Mouse (Mus musculus) left cerebral cortex, postnatal 14 days (tissue): Measurements from ENCODE around the gene Tmigd3. TPM values are rescaled to one million over a fixed set of nuclear protein-coding genes. Genes with fewer than 3 reads are reported as not detected.

Experiments
- DNase-seq, 2 experiments: peaks; one replicate each; pipeline ENCODE4 v3.0.0; 2021 to 2022; ENCODE audit warnings: low spot score in 2 of 2, mixed read lengths in 1 of 2
- intact Hi-C: fragments of 180-260 bp; cut with DNase I; formaldehyde crosslinking; loops from one replicate; pipeline ENCODE4 v1.15.1; 2025
- long read RNA-seq, 2 experiments: library from polyadenylated mRNA; stranded (forward); transcript quantifications; one replicate each; pipeline ENCODE4 v2.0.0; 2021
- total RNA-seq, 2 experiments: library from RNA; stranded (reverse); gene quantifications; 2 replicates each; pipeline ENCODE4 v1.2.3; 2021

Tmigd3 gene
- total RNA-seq, result under 1 TPM in 1 of 2 experiments, not detected in 1; 0.35 TPM
- long read RNA-seq, experiment 1, result 0 reads
- long read RNA-seq, experiment 2, partial matches to known transcripts, result 1 of 1 reads
- long read RNA-seq, experiment 2, other reads (novel, unspliced or antisense), result 0 of 1 reads

DNA sequence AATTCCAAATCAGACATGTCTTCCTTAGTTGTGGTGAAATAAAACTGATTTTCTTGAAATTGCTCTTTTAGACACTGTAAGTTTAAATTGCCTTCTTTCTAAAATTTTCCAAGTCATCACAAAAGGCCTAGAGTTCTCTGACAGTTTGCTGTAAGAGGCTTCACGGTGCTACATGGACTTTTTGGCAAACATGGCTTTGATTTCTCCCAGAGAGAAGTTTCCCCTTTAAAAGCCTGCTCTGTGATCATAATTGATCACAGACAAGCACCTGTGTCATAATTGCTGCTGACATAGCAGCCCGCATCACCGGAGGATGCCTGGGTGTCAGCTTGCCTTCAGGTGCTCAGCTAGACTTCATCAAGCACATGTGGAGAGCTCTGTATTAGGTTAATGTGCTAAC is at the start of gene Tmigd3, which contains the start of gene Adora3:
TSS of gene Tmigd3 (plus strand) at position 346 of the 400 bp plus-strand sequence.
TSS of gene Adora3 (plus strand) at position 301 of the 400 bp plus-strand sequence.
- no peak for DNase-seq
- intact Hi-C loops, result no loop called here

DNA sequence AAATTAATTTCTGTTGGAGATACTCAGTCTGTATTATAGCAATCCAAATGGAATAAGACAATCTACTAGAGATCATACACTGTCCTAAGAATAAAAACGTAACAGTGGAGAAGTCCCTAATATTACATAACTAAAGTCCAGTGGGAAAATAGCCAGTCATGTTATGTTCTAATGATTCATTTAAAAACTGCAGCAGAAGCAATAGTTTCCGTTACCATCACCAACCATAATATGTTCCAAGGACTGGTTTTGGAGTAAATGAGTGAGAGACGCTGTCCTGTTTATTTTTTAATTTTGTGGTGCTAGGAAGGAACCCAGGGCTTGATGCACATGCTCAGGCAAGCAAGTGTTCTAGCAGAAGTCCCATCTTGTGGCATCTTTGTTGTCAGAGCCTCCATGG is 49.2 kb upstream of the Tmigd3 start:
- no peak for DNase-seq
- intact Hi-C loops, result no loop called here

DNA sequence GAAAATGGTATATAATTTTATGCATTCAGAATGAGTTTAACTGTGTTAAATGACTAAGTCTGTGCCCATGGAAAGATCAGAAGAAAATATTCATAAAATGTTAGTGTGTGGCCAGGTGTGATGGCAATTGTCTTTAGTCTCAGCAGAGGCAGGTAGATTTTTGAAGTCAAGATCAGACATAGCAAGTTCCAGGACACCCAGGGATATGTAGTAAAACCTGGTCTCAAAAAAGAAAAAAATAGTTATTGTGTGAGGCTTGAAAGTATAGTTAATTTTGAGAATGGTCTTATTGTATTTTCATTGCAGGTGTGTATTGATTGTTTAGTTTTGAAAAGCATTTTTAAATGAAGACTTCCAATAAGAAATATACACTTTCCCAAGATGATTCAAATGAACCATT is 47.1 kb upstream of the Tmigd3 start:
- intact Hi-C loops, result no loop called here
- DNase-seq, result no peak

DNA sequence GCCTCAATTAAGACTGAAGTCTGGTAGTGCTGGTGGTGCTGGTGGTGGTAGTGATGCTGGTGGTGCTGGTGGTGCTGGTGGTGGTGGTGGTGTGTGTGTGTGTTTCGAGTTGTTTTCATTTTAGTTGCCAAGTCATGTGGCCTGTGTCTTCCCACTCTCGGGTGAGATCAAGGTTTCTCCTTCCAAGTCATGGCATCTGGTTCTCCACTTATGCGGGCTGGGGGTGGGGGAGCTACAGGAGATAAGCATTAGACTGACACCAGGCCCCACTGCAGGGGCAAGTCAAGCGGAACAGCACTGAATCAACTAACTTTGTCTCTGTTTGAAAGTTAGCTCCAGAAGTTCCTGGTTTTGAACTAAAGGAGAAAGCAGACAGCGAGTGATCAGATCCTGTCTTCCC is 46.6 kb upstream of the Tmigd3 start:
- intact Hi-C loops, result no loop called here

DNA sequence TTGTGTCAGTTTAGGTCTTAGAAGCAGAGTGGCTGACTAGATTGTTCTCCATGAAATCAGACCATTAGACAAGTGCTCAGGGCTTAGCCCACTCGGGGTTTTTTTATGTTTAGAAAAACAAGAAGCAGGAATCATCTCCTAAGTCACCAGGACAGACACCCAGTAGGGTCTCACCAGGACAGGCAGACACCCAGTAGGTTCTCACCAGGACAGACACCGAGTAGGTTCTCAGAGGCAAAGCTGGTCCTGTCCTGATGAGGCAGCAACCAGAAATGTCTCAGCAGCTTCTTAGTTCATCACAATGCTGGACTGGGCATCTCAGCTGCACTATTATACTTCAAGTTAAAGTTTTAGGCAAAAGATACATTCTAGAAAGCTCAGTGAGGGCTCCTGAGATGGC is 46.0 kb upstream of the Tmigd3 start:
- intact Hi-C loops, result no loop called here
- no peak for DNase-seq

More for the DNA sequence above, 46.6 kb upstream of the Tmigd3 start:
- no peak for DNase-seq

DNA sequence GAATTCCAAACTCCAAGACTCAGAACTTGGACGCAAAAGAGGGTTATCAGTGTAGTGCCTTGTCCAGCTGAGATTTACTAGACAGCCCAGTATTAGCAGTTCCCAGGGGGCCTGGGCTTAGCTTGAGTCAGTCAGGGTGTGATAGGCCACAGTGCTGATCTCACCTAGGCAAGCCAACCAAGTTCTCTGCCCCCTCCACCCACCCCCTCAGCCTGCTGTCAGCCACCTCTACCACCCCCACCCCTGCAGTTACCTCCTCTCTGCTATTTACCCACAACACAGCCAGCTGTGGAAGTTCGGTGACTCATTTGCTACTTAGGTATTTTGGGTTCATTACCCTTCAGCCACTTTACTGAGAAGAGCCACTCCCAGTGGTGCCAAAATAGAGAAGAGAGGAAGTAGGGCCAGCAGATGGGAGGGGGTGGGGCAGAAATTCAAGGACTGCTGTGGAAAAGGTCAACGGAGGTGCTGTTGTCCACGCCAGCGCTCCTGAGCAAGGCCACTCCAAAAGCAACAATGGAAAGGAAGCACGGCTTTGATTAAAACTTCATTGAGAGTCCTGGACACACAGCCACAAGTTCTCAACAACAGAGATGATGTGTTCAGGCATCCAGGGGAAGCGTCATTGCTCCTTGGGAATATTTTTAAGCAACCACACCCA is 45.1 kb upstream of the Tmigd3 start:
- intact Hi-C loops, result no loop called here
- DNase-seq, result no peak

DNA sequence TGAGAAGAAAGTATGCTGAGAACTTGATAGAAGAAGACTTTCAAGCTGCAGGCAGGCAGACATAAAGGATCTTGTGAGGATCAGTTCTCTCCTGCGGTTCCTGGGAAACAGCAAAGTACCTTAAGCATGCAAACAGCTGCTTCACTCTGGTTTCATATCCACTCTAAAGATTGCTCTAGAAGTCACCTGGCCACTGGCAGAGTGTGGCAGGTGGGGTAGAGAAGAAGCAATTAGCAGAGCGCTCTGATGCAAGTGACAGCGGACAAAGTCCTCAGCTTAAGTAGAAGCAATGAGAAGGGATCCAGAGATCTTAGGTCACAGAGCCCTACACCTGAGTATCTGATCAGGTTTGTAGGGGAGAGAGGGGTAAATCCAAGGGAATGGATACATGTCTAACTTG is 39.1 kb upstream of the Tmigd3 start:
- intact Hi-C loops, result no loop called here
- DNase-seq, result no peak

DNA sequence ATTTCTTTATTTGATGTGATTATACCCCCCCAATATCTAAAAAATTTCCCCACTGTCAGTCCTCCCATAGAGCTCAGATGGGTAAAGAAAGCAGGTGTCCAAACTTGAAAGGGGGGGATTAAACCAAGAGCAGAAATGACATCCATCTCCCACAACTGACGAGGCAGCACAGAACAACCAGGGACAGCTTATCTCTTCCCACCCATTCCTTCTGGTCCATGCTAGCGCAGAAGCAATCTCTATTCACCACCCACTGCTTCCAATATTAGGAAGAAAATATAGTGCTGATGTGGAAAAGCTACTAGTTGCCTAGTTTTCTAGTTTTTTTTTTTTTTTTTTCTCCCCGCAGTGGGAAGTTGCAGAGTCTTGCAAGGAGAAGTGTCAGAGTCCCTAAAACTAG is 34.8 kb upstream of the Tmigd3 start:
- intact Hi-C loops, result no loop called here
- no peak for DNase-seq

DNA sequence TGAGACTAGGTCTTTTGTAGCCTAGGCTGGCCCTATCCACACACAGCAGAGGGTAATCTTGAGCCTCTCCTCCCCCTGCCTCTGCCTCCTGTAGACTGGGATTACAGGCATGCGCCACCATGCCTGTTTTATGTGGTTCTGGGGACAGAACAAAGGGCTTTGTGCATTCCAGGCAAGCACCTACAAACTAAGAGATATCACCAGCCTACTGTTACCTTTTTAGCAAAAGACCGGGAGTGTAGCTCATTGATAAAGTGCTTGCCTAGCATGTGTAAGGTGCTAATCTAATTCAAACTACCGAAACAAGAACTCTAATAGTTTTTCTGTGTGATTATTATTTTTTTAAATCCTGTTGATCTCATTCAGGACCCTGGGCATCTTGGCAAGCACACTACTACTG is 33.8 kb upstream of the Tmigd3 start:
- intact Hi-C loops, result no loop called here
- DNase-seq, result no peak

DNA sequence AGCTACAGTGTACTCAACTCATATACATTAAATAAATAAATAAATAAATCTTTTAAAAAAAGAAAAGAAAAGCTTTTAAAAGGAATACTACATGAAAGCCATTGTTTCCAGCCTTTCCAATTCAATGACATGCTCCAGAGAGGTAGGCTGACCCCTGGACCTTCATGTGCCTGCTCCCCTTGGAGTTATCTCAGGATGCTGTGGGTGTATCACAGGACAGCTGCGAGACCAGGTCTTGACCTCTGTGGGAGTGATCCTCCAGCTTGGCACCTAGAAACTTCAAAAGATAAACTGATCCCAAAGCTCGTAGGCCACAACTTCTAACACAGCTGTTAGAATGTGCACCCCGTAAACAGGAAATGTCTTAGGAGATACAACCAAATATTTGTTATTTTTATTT is 32.0 kb upstream of the Tmigd3 start:
- intact Hi-C loops, result no loop called here
- no peak for DNase-seq

DNA sequence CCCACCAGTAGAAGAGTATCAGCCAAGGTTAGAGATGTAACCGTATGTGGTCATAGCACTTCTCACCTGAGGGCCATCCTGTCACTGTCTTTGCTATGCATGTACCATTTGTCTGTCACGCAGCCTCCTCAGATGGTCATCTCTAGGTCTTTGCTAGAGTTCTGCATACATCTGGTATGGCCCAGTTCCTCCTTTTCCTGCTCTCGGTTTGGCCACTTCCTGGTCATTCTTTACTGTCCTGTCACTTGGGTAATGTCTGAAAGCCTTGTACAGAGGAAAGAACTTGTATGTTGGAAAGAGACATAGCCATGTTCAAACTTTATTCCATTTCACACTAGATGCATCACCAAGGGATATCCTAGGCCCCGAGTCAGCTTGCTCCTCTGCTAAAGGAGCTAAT is 30.9 kb upstream of the Tmigd3 start:
- intact Hi-C loops, result no loop called here
- peak in 1 of 2 experiments; percentile 11 for DNase-seq

DNA sequence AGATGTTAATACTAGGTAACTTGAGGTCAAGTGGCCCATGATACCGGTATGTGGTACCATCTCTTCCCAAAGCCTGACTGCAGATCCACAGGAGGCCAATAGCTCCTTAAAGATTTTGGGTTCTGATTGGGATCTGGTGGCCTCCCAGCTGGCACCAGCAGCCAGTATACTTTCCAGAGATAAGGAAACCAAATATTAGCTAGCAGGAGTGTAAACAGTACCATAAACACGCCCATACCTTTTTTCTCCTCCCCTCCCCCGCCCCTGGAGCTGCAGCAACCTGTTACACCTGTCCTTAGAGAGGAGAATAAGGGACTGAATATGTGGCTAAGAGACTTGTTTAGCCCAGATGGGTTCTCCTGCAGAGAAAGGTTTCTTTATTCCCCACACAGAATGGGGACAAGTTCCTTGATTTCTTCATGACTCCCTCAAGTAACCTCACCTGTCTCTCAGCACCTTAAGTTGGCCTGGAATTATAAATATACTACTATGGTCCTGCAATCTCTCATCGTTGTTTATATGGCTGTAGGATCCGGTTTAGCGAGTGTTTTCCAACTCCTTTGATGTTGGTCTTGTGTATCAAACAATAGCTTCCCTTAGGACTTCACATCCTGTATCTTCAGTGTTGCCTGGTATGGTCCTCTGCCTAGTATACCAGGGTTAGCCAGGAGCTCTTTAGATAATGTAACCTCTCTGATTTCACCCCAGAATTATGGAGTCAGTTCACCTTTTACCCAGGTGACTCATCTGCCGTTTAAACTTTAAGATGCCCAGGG is 24.2 kb upstream of the Tmigd3 start:
- intact Hi-C loops, result no loop called here
- no peak for DNase-seq

DNA sequence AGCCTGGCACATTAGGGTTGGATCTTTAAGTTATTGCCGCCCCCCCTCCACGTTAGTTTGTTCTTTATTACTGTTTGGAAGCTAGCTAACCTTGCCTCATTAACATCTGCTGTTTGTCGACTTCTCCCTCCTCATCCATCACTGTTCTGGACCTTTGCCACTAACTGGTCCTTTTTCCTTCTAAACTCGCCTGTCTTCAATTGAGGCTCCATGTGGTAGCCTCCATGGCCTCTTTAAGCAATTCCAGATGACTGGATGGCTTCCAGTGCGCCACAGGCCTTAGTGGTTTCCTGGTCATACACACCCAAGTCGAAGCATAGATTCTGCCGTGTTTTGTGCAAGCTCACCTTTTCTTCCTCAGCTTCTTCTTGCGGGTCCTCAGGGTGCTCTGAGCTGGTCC is 16.9 kb upstream of the Tmigd3 start:
- intact Hi-C loops, result no loop called here
- DNase-seq, result no peak

DNA sequence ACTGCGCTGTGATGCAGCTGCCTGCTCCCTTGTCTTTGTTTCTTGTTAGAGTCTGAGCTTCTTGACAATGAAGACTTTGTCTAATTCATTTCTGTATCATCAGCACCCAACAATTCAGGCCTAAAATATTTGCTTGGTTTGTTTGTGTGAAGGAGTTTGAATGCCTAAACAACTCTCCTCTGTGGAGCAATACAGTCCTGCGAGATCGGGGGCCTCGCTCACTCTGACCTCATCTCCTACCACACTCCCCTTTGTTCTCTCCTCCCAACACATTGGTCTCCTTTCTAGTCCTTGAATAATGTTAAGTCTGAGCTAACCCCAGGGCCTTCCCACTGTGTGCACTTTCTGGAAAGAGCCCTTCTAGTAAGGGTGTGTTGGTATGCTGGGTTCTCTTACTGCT is 15.9 kb upstream of the Tmigd3 start:
- DNase-seq, result no peak
- intact Hi-C loops, result no loop called here

DNA sequence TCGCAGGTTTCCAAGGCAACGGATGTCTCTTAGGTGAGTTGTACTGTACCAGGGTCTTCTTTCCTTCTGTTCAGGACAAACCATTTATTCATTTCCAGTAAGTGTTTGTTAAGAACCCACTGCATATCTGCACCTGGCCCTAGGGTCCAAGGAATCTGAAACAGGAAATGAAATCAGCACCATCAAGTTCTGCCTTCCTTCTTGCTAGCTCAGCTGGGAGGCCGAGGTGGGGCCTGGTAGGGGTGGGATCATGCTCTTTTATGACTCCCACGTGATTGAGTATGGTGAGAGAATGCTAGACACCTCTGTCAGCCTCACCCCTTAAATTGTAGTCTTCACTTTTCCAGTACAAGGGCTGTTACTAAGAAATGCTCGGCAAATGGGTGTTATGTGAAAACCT is 13.2 kb upstream of the Tmigd3 start:
- intact Hi-C loops, result no loop called here
- DNase-seq, result no peak

DNA sequence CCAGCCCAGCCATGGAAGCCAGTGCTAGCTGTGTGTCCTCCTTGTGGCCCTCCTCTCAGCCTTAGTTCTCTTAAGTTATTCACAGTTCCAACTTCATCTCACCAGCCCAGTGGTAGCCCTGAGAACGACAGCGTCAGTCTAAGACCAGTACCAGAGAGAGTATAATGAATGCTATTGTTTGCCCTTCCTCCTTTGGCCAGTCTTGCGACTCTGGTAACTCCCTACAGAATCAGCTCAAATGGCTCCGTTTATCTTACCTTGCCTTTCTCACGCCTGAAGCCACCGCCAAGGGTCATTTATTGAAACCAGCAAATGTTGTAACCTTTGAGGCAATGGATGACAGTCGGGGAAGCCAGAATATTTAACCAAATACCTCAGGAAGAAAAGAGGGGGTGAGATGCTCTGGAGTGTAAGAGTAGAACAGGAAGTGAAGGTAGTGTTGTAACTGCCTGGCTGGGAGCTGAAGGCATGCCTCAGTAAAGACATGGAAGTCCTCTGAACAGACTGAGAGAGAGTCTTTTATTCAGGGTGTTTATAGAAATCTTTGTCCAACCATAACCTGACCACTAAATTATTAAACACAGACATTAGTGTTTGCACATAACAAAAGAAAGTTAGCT is 8.8 kb upstream of the Tmigd3 start:
- no peak for DNase-seq
- intact Hi-C loops, result no loop called here

DNA sequence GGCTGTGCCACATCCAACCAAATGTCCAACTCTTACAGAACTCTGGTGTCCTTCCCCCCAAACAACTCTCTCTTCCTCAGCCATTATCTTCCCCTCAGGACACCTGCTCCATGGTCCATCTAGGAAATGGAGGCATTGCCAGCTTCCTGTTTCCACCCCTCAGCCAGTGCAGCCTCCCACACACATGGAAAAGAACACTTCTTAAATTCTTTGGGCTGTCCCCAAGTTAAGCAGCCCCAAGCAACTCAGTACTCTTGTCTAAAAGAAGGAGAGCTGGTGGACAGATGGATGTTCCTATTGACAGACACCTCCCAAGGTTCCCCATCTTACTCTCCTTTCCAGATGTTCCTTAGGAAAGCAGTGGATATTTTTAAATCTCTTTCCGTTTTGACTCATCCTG is 6.6 kb upstream of the Tmigd3 start:
- DNase-seq, result no peak
- intact Hi-C loops, result no loop called here

DNA sequence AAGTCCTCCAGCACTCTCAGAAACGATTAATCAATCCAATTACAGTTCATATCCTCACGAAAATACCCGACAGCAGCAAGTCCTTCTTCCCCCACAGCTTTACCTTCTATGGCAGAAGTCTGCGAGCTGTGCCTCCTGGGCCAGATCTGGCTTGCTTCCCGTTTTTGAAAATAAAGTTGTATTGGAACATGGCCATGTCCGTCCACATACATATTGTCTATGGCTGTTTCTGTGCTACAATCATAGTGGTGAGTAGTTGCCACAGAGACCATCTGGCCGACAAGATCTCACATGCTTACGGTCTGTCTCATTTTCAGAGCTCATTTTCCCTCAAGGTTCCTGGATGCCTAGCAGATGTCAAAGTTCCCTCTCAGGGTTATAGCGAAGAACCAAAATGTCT is 5.6 kb upstream of the Tmigd3 start:
- DNase-seq, result peak; percentile 32 to 67
- intact Hi-C loops, result no loop called here

DNA sequence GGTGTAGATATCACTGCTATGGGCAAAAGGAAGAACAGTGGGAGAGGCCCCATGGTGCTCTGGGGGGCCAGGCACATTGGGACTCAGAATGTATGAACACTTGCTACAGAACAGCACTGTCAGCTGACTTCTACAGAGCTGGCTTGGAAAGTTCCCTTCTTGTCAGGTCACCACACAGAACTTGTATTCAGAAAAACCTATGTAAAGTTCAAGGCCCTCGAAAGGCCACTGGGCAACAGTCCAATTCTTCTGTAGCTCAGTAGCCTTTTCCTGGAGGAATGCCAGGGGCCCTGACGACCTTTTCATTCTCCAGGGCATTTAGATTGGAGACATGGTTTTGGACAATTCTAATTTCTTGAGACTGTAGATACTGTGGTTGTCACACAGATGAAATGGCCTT is 2.6 kb upstream of the Tmigd3 start:
- no peak for DNase-seq
- intact Hi-C loops, result no loop called here

DNA sequence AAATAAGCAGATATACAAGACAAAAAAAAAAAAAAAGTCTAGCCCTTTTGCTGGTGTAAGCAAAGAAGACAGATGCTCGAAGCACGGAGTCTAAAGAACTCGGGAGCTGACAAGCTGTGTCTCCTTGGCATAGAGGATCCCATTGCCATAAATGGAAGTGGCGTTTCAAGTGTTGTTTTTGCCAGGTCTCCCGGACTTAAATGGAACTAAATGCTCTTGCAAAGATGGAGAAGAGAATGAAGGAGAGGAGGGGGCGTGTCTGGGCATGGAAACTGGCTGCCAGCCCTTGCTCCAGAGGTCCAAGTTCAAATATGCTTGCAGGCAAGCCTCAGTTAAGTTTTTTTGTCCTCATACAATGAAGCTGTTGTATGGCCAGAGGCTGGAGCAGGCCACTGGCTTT is 1.3 kb downstream of the Tmigd3 start:
- intact Hi-C loops, result no loop called here
- DNase-seq, result peak; percentile 32 to 57

DNA sequence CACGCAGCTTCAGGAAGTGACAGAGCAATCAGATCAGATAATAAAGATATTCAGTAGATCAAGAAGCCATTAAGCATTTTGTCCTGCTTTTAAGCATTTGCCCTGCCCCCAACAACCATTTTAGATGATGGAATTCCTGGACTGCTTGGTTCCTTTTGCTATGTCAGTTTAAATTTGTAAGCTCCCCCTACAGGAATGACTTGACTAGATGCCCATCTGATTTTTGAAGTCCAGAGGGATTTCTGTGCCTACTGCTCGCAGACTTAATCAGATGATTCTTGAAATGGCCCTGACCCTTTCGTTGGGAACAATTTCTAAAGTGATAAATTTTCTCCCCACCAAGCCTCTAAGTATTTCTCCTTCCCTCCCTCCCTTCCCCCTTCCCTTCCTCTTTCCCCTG is 1.9 kb downstream of the Tmigd3 start:
- intact Hi-C loops, result no loop called here

More for the DNA sequence above, 1.9 kb downstream of the Tmigd3 start:
- no peak for DNase-seq
